Mouse (Mus musculus): ENCODE measurements around the gene Car12.

The Car12 gene

GRCm38 (mm10) chr9:66714022-66714515 is 583 bp downstream of the Car12 start:
- DNase-seq = no peak

GRCm38 (mm10) chr9:66715361-66715760 is 1.9 kb downstream of the Car12 start:
- DNase-seq = no peak

GRCm38 (mm10) chr9:66716533-66716932 is 3.0 kb downstream of the Car12 start:
- DNase-seq = no peak

DNA sequence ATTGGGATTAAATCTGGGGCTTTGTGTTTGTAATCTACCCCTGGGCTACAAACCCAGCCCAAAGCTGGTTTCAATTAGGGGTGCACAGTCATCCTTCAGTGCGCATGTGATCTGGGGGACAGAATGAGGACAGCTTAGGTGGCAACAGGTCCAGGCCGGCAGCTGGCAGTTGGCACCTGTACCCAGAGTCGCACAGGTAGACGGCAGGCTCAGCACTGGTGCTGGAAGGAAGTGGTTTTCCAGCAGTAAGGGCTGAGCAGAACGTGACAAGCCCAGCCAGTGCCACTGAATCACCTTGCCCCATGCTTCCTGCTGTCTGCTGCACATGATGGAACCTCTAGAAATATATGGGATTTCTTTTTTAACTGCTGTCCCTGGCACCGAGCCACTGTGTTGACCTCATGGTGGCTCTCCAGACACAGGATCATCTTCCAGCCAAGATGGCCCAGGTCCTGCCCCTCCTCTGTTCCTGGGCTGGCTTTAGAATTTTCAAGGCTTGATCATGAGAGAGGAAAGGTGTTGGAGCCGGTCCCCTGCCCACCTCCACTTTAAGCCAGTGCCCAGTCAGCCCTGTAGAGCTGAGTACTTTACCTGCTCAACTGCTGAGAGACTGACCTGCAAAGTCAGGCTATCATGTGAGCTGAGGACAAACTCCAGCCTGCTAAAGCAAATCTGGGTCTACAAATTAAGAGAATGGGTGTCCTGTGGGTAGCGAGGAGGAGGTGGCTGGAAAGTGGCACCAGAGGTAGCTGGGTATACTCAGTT is 7.4 kb downstream of the Car12 start:
- DNase-seq = no peak

- DNase-seq = no peak
Observed at GRCm38 (mm10) chr9:66722187-66722868, 8.8 kb downstream of the Car12 start.

- DNase-seq = no peak
Observed at GRCm38 (mm10) chr9:66722869-66723272, 9.4 kb downstream of the Car12 start.

- no peak for DNase-seq
Observed at GRCm38 (mm10) chr9:66725591-66725990, 12.1 kb downstream of the Car12 start.

DNA sequence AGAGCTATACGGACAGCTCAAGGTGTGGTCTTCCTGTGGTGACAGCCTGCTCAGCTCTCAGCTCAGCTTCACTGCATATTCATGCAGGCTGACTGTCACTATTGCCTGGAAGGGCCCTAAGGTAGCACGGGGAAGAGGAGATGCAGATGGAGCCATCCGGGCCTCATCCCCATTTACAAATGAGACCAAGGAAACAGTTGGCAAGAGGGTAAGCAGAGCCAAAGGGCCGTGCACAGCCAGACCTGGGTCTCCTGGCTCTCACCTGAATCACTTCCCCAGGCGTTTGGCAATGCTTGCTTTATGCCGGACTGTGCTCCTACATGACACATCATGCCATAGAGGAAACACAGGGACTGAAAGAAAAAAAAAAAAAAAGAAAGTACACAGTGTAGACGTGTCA is 13.8 kb downstream of the Car12 start:
- DNase-seq = no peak

GRCm38 (mm10) chr9:66730556-66730955 is 17.1 kb downstream of the Car12 start:
- DNase-seq = no peak

DNA sequence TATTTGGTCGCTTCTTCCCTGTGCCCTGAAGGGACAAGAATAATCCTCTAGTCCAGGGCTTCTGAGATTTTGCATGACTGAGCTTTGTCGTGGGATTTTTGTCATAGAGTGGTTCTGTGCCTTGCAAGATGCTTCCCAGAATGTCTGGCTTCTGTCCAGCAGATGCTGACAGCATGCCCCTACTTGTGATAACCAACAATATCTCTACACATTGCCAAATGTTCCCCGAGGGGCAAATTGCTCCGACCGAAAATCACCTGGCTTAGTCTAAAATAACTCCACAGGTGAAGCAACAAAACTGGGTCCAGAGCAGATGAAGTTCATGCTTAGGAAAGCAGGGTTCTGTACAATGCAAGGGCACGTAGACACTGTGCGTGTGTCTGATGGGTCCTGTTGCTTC is 17.8 kb downstream of the Car12 start:
- DNase-seq = no peak

- DNase-seq = peak; percentile 40
Observed at GRCm38 (mm10) chr9:66732791-66733691, 19.6 kb downstream of the Car12 start.

DNA sequence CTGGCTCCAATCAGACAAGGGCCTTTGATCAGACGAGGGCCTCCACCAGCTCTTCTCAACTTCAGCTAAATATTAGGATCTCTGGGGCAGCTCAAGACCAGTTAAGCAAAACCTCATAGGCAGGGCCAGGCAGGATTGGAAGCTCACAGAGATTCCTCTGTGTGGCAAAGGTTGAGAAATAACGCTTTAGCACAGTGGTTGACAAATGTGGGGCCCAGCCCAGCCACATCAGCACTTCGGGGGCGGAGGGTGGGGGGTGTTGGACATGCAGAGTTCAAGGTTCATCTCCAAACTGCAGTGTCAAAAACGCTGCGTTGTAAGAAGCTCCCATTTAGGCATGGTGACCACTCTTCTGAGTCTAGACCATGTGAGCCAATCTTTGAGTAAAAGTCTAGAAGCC is 21.1 kb downstream of the Car12 start:
- DNase-seq = no peak

DNA sequence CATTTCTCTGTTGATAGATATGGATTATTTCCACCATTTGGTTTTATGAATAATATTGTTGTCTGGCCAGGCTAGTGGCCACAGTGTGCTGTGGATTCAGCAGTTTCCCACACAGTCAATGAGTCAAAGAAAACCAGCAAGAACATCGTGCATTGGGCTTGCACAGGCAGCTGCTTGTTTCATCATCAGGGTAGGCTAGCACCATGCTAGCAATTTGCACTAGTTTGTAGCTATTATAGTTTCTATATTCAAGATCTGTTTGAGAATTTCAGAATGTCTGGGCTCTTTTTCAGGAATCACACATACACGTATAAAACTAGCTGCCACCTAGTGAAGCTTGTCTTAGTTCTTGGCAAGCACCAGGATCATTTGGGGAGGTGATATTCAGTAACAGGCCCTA is 21.6 kb downstream of the Car12 start:
- DNase-seq = no peak

DNA sequence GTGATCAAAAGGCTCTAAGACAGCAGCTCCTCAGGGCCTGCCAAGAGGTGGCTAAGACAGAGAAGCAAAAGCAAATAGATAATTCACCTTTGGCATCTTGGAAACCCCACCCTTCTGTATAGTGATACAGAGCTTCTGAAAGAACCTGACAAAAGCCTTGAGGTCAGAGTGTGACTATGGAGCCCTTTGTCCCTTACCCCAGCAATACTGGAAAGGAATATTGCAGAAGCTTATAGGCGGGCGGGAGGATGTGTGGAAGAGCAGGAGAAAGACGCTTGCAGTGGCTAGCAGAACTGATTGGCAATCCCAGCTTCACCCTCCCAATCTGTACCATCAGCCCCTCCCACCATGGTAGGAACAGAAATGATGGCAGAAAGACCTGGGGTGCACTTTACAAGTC is 22.5 kb downstream of the Car12 start:
- no peak for DNase-seq

DNA sequence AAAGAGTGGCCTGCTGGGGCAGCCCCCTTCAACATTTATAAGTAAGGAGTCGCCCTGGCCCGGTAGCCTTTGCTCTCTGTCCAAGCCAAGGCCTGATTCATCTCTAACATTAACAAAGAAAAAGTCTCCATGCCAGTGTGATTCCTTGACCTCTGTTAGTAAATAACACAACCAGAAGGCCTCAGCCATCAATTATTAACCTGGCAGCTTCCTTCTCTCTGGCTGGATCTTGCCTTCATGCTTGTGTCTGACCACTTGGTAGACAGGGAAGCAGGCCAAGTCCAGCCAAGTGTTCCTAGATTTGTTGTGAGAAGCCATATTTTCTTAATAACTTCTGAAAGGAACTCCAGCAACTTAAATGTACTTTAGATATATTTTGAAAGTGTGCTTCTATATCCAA is 23.1 kb downstream of the Car12 start:
- no peak for DNase-seq

GRCm38 (mm10) chr9:66739516-66739915 is 26.0 kb downstream of the Car12 start:
- no peak for DNase-seq

GRCm38 (mm10) chr9:66744531-66744930 is 31.0 kb downstream of the Car12 start:
- DNase-seq = no peak

DNA sequence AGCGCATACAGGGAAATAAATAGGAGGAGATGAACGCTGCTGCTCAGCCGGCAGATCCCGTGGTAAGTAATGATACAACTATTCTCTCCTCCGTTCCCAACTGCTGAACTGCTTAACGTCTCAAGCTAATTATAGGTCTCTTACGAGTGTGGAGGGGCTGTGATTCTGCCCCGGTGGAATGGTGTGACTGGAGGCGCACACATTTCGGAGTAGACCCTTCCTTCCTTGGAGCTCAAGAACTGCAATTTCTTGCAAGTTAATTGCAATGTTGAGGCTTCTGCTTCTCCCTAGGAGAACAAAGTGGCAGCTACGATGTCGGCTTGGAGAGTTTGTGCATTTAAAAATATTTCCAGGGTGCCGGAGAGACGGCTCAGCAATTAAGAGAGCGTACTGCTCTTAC is 34.9 kb downstream of the Car12 start:
- no peak for DNase-seq

- no peak for DNase-seq
Observed at GRCm38 (mm10) chr9:66752849-66753248, 39.4 kb downstream of the Car12 start.

DNA sequence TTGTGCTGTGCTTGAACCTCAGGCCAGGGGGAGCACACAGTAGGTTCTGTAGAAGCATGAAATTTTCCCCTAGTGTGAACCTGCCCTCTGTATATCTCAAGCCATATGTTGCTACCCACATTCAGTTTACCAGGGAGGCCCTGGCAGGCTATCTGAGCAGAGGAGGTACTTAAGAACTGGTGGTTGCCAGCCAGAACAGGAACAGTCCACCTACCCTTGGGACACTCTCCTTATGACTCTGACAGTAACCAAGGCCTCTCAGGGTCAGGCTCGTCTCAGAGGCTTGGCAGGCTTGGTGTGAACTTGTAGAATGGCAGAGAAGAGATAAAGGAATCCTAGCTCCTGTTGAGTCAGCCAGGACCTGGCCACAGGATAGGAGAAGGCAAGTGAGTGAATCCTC is 47.5 kb downstream of the Car12 start:
- DNase-seq = no peak

DNA sequence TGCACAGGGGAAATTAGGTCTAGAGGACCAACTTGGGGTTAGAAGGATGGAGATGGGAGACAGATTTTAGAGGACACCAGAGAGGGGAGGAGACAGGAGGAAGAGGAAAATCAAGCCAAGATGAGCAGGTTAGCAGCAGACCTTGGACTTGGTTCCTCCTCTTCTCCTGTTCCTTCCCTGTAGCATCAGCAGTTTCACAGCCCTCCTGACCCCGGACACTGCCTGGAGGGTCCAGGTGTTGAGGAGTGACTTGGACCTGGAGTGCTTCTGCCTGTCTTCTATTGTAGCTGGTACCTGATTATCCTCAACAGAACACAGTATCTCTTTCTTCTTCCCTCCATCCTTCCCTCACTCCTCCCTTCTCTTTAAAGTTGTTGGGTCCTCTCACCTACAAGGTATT is 55.2 kb downstream of the Car12 start:
- no peak for DNase-seq

DNA sequence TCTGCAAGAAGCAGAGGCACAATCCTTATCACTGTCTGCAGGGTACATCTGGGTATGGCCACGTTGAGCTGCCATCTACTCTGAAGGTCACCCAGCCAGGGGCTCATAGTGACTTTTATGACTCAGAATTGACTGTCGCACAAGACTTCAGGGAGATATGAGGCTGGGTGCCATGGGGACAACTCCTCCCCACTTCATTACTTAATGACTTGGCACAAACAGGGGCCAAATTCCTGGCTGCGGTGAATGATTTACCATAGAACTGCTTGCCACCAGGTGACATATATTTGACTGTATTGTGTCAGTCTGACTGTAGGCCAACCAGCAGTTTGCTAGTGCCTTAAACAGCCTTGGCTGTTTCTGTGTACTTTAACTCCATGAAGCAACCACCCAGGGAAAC is 55.8 kb downstream of the Car12 start:
- no peak for DNase-seq

DNA sequence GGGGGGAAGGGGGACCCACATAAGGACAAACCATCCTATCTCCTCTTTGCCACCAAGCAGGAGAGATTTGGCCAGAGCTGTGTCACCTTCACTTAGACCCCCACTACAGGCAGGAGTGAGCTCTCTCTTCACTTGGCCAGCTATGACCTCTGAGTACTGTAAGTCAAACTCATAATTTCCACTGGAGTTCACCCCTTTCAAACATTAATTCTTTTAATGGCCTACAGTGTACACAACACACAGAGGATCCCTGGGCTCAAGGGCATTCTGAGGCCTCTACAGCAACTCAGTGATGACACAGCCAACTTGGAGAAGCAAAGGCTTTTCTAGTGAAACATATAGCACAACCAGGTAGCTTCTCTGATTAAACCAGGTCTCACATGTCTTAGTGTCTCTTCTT is 57.2 kb downstream of the Car12 start:
- DNase-seq = no peak
